In the genomic region with DNA sequence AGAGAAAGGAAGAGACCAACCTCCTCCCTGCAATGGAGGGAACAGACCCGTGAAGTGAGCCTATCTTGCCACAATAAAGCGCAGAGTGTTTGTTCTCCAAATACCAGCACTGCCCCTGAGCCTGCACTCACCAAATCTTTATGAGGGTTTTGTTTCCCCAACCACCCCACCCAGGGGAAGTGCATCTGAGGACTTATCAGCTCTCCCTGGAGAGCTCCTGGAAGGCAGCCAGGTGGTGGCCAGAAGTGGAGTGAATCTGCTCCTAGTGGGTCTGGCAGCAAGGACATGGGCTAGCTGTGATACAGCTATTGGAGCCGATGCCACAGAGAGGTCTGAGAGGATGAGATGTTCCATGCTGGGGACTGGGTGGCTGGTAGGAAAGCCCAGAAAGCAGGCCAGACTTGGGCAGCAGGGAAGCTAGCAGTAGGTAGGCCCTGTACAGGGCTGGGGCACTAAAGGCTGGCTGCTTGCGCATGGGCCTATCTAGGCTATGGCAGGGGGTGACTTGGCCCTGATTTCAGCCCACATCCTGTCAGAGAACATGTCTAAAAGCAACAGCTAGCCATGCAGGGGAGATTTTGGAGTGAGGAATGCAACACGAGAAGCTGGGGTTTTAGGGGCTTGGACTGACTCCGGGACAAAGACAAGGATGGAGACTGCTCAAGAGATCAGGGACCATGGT, we compare ENCODE assay signal across 8 mouse cellular contexts.
DNase-seq lines count a peak whose midpoint lies in the region; ATAC-seq lines count a peak whose summit lies in the region.

No protein-coding gene starts in this region.

- intact Hi-C loops in gastrocnemius, postnatal 36 days (cut with DNase I): no loop called here

- ATAC-seq in erythroblast, adult 5-6 weeks (replicated peaks; ENCODE audit: low FRiP score, poor library complexity, severe bottlenecking): no peak

- DNase-seq in ovary, postnatal 36 days (ENCODE audit: low spot score): peak; percentile 82
- DNase-seq in ovary, postnatal 10 days (ENCODE audit: low spot score): no peak
- DNase-seq in gastrocnemius, postnatal 36 days: peak; percentile 55 to 66
- DNase-seq in kidney, adult 8-10 months: peak; percentile 63 to 76
- DNase-seq in lung, postnatal 10 days: peak; percentile 89
- no peak for DNase-seq in left cerebral cortex, adult 18-20 months (ENCODE audit: low spot score in 2 of 2)
- DNase-seq in layer of hippocampus, adult 18-20 months (ENCODE audit: low spot score in 2 of 2): no peak

Comparison
In these comparisons a context has a peak if more than half of its experiments do, and no peak if none do; other contexts are left out.
1. DNase-seq: peak in ovary, postnatal 36 days (single experiment), gastrocnemius, postnatal 36 days (2 of 2), kidney, adult 8-10 months (2 of 2) and lung, postnatal 10 days (single experiment); none in ovary, postnatal 10 days (single experiment), left cerebral cortex, adult 18-20 months (0 of 2) and layer of hippocampus, adult 18-20 months (0 of 2).